In the genomic region with DNA sequence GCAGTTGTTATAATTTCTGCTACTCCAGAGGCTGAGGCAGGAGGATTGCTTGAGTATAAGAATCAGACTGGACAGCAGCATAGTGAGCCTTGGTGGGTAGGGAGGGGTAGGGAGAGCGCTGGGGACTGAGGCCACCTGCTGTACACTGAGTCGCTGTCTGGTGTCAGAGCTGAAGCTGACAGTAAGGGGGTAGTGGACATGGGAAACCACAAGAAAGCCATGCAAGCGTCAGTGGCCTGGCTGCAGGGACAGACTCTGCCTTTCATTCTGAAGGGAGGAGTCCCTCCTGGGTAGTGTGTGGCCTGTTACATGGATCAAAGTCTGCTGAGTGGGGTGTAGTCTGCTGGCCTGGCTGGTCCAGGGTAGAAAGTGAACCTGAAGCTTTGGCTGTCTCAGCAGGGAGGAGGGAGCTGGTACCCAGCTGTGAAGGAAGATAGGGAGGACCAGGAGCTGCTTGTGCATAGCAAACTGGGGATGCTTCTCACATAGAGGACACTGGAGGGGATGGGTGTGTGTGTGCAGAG, we compare ENCODE assay signal across 19 mouse cellular contexts. TPM values are rescaled to one million over a fixed set of nuclear protein-coding genes. Genes with fewer than 3 reads are reported as not detected.
DNase-seq lines count a peak whose midpoint lies in the region; ATAC-seq and TF ChIP-seq lines count a peak whose summit lies in the region.
"Had no signal": no experiment of that assay in that cellular context is flagged by ENCODE, and none has a peak within 500 bp of the region (broad histone marks: within the 10 kb centered on the region; RNA-seq: fewer than 3 reads in every experiment).

No protein-coding gene starts in this region.

- ATAC-seq in heart, embryonic 13.5 days (ENCODE audit: extremely low read depth, insufficient number of reproducible peaks, low FRiP score, low TSS enrichment): no peak
- no peak for ATAC-seq in limb, embryonic 12.5 days (ENCODE audit: insufficient number of reproducible peaks, insufficient read depth, low FRiP score, low TSS enrichment, low read depth)
- no peak for ATAC-seq in embryonic facial prominence, embryonic 12.5 days (ENCODE audit: insufficient number of reproducible peaks, insufficient read depth, low FRiP score, low TSS enrichment)
- ATAC-seq: CD4-positive, CD25-positive, alpha-beta regulatory T cell, adult 4 months; forebrain, embryonic 16.5 days had no signal

- H3K9me3 ChIP-seq in heart, embryonic 13.5 days: no peaks in the 10 kb centered on the region
- no peaks in the 10 kb centered on the region for H3K9me3 ChIP-seq in limb, embryonic 12.5 days
- no peaks in the 10 kb centered on the region for H3K9me3 ChIP-seq in limb, embryonic 10.5 days (replicated peaks)
- H3K9me3 ChIP-seq in CH12.LX (replicated peaks; ENCODE audit: low read length): no peaks in the 10 kb centered on the region
- H3K9me3 ChIP-seq in embryonic facial prominence, embryonic 12.5 days: no peaks in the 10 kb centered on the region
- H3K9me3 ChIP-seq: stomach, embryonic 15.5 days had no signal

- H3K4me3 ChIP-seq in heart, embryonic 13.5 days: no peak overlapping the region
- no peak overlapping the region for H3K4me3 ChIP-seq in limb, embryonic 12.5 days (replicated peaks)
- no peak overlapping the region for H3K4me3 ChIP-seq in limb, embryonic 10.5 days
- H3K4me3 ChIP-seq in CH12.LX (replicated peaks in 1 of 3; ENCODE audit: low read depth in 2 of 3, low read length in 2 of 3, poor library complexity in 1 of 3): no peak overlapping the region
- H3K4me3 ChIP-seq in embryonic facial prominence, embryonic 12.5 days: no peak overlapping the region
- H3K4me3 ChIP-seq: stomach, embryonic 15.5 days had no signal

- H3K9ac ChIP-seq in heart, embryonic 13.5 days: peak overlapping the region; percentile 50; the same call in 1 of the 2 replicates
- 0 out of 2 replicates have a peak overlapping the region, but pooled peaks have one; percentile 18 for H3K9ac ChIP-seq in limb, embryonic 12.5 days (replicated peaks)
- no peak overlapping the region for H3K9ac ChIP-seq in CH12.LX (ENCODE audit: insufficient read depth, low read depth)
- H3K9ac ChIP-seq in embryonic facial prominence, embryonic 12.5 days: no peak overlapping the region
- H3K9ac ChIP-seq: lung, embryonic 14.5 days; stomach, embryonic 15.5 days had no signal

- intact Hi-C loops in heart, postnatal 14 days (cut with DNase I): no loop called here

- no peak; the same call in 1 of the 2 replicates for TF ChIP-seq RAD21 in CH12.LX (IDR thresholded peaks at IDR 0.05; ENCODE audit: low read depth, low read length)

- TF ChIP-seq CTCF in CH12.LX (conservative IDR thresholded peaks at IDR 0.05 in 1 of 2, IDR thresholded peaks at IDR 0.05 in 1 of 2; ENCODE audit: low read depth in 2 of 2, low read length in 2 of 2): 0 out of 4 replicates have a peak, but pooled peaks of 1 of the 2 experiments have one; percentile 6

- H3K79me2 ChIP-seq in CH12.LX (replicated peaks; ENCODE audit: control insufficient read depth, extremely low read depth, insufficient read depth, poor library complexity, severe bottlenecking): no peaks in the 10 kb centered on the region

- peak overlapping the region; percentile 83 for H3K27ac ChIP-seq in heart, embryonic 13.5 days (replicated peaks)
- H3K27ac ChIP-seq in limb, embryonic 12.5 days: 0 out of 2 replicates have a peak overlapping the region, but pooled peaks have one; percentile 23
- H3K27ac ChIP-seq in limb, embryonic 10.5 days: no peak overlapping the region
- H3K27ac ChIP-seq in CH12.LX (ENCODE audit: insufficient read depth, low read depth): no peak overlapping the region
- 0 out of 2 replicates have a peak overlapping the region, but pooled peaks have one; percentile 36 for H3K27ac ChIP-seq in embryonic facial prominence, embryonic 12.5 days
- H3K27ac ChIP-seq: stomach, embryonic 15.5 days had no signal

- TF ChIP-seq EP300 in CH12.LX (IDR thresholded peaks at IDR 0.05; ENCODE audit: low read length): no peak

- H3K4me2 ChIP-seq in heart, embryonic 13.5 days: 0 out of 2 replicates have a peak overlapping the region, but pooled peaks have one; percentile 10
- no peak overlapping the region for H3K4me2 ChIP-seq in limb, embryonic 12.5 days
- H3K4me2 ChIP-seq in CH12.LX (ENCODE audit: insufficient read depth, low read depth, poor library complexity, severe bottlenecking): no peak overlapping the region
- H3K4me2 ChIP-seq in embryonic facial prominence, embryonic 12.5 days (replicated peaks): no peak overlapping the region
- H3K4me2 ChIP-seq: lung, embryonic 14.5 days; stomach, embryonic 15.5 days had no signal

- in situ Hi-C loops in CH12.LX (cut with MboI; ENCODE audit: low pct_ligation_motif_present, low pct_unique_long_range_greater_than_20kb, low sequenced_read_pairs): no loop called here

- no peak for TF ChIP-seq POLR2A in CH12.LX (IDR thresholded peaks at IDR 0.05; ENCODE audit: low read depth, low read length)

- peaks cover 59% of the 10 kb centered on the region for H3K4me1 ChIP-seq in heart, embryonic 13.5 days
- H3K4me1 ChIP-seq in limb, embryonic 12.5 days (replicated peaks): peaks cover 32% of the 10 kb centered on the region
- peaks cover 41% of the 10 kb centered on the region for H3K4me1 ChIP-seq in limb, embryonic 10.5 days
- H3K4me1 ChIP-seq in CH12.LX (ENCODE audit: control insufficient read depth in 1 of 2, insufficient read depth in 2 of 2): peaks cover 4 to 38% of the 10 kb centered on the region in 2 experiments; a peak in 3 of 4 replicates
- H3K4me1 ChIP-seq in embryonic facial prominence, embryonic 12.5 days: peaks cover 33% of the 10 kb centered on the region

- 48% methylated on average over 3 of the region's 3 CpGs for WGBS in heart, embryonic 13.5 days
- WGBS in limb, embryonic 12.5 days: 53% methylated on average over 3 of the region's 3 CpGs
- 51% methylated on average over 3 of the region's 3 CpGs for WGBS in limb, embryonic 10.5 days
- WGBS in embryonic facial prominence, embryonic 12.5 days: 50% methylated on average over 3 of the region's 3 CpGs

- H3K27me3 ChIP-seq in heart, embryonic 13.5 days (replicated peaks): peaks cover 22% of the 10 kb centered on the region
- peaks cover 22% of the 10 kb centered on the region for H3K27me3 ChIP-seq in limb, embryonic 12.5 days
- H3K27me3 ChIP-seq in limb, embryonic 10.5 days (ENCODE audit: low read depth, poor library complexity, severe bottlenecking): peaks cover 27% of the 10 kb centered on the region
- no peaks in the 10 kb centered on the region for H3K27me3 ChIP-seq in CH12.LX (replicated peaks)
- peaks cover 8% of the 10 kb centered on the region; the same call in 1 of the 2 replicates for H3K27me3 ChIP-seq in embryonic facial prominence, embryonic 12.5 days

- dilution Hi-C loops in CH12.LX (cut with MboI; ENCODE audit: extremely low pct_ligation_motif_present, extremely low pct_unique_long_range_greater_than_20kb, low sequenced_read_pairs): no loop called here

- peaks cover 14% of the 10 kb centered on the region for H3K36me3 ChIP-seq in heart, embryonic 13.5 days
- H3K36me3 ChIP-seq in limb, embryonic 12.5 days: 0 out of 2 replicates have a peak, but pooled peaks cover 5% of the 10 kb centered on the region
- no peaks in the 10 kb centered on the region for H3K36me3 ChIP-seq in limb, embryonic 10.5 days
- peaks cover 13 to 88% of the 10 kb centered on the region in 2 experiments for H3K36me3 ChIP-seq in CH12.LX (replicated peaks in 1 of 2; ENCODE audit: control insufficient read depth in 1 of 2, insufficient read depth in 1 of 2, low read length in 1 of 2)
- H3K36me3 ChIP-seq in embryonic facial prominence, embryonic 12.5 days: no peaks in the 10 kb centered on the region
- H3K36me3 ChIP-seq: stomach, embryonic 15.5 days had no signal

- no peak for DNase-seq in heart, postnatal 14 days
- no peak for DNase-seq in limb, embryonic 10.5 days (ENCODE audit: low spot score)
- DNase-seq in CH12.LX (ENCODE audit: extremely low read depth): no peak
- no peak for DNase-seq in testis, postnatal 10 days (ENCODE audit: low spot score)
- no peak for DNase-seq in right cerebral cortex, adult 2 months (ENCODE audit: low spot score in 2 of 2)
- DNase-seq: adrenal gland, postnatal 25 days; cerebellum, postnatal 36 days; gastrocnemius, postnatal 25 days; kidney, postnatal 10 days; left cerebral cortex, postnatal 4 days; lung, embryonic 14.5 days; midbrain, embryonic 14.5 days; thymus, postnatal 25 days had no signal

RNA-seq across cellular contexts. Expression of a gene that starts 4.4 kb away (rescaled TPM):
- polyA plus RNA-seq in heart, embryonic 13.5 days (2015; fragmentation: Nextera tagmentation; extraction: Ambion mirVana): 0.18 and 0.28 TPM in 2 replicates
- not detected for total RNA-seq in heart, postnatal 14 days (2021)
- not detected in 2 replicates for polyA plus RNA-seq in limb, embryonic 12.5 days (2016; fragmentation: Nextera tagmentation; extraction: Ambion mirVana)
- polyA plus RNA-seq in limb, embryonic 10.5 days (2016; fragmentation: Nextera tagmentation; extraction: Ambion mirVana): 0.14 TPM in 1 of 2 replicates, not detected in the other
- total RNA-seq in CH12.LX (2012; rRNA removed) (not detected in 2 replicates), CH12.LX (2014; rRNA removed) (not detected in 2 replicates)
- polyA plus RNA-seq in CH12.LX (2012; ENCODE audit: insufficient read length, low read depth): 0.41 and 0.46 TPM in 2 replicates
- polyA plus RNA-seq in embryonic facial prominence, embryonic 12.5 days (2016; fragmentation: Nextera tagmentation; extraction: Ambion mirVana): 0.34 and 0.43 TPM in 2 replicates
- total RNA-seq: adrenal gland, postnatal 25 days; gastrocnemius, postnatal 25 days had no signal
- polyA plus RNA-seq: lung, embryonic 14.5 days had no signal

RNA-seq across cellular contexts. Expression of a gene that starts 15.5 kb away (rescaled TPM):
- 33.0 and 34.1 TPM in 2 replicates for polyA plus RNA-seq in heart, embryonic 13.5 days (2015; fragmentation: Nextera tagmentation; extraction: Ambion mirVana)
- 10 to 100 TPM; 37.4 to 39.4 TPM for total RNA-seq in heart, postnatal 14 days (2021)
- polyA plus RNA-seq in limb, embryonic 12.5 days (2016; fragmentation: Nextera tagmentation; extraction: Ambion mirVana): 17.0 and 17.1 TPM in 2 replicates
- 16.2 and 20.9 TPM in 2 replicates for polyA plus RNA-seq in limb, embryonic 10.5 days (2016; fragmentation: Nextera tagmentation; extraction: Ambion mirVana)
- total RNA-seq in CH12.LX (2012; rRNA removed) (10.2 and 11.1 TPM in 2 replicates), CH12.LX (2014; rRNA removed) (4.8 and 5.1 TPM in 2 replicates)
- 22.0 and 25.8 TPM in 2 replicates for polyA plus RNA-seq in CH12.LX (2012; ENCODE audit: insufficient read length, low read depth)
- 27.6 and 29.1 TPM in 2 replicates for polyA plus RNA-seq in embryonic facial prominence, embryonic 12.5 days (2016; fragmentation: Nextera tagmentation; extraction: Ambion mirVana)

RNA-seq across cellular contexts. Expression of a gene that starts 20.7 kb away (rescaled TPM):
- 37.0 and 40.0 TPM in 2 replicates for polyA plus RNA-seq in heart, embryonic 13.5 days (2015; fragmentation: Nextera tagmentation; extraction: Ambion mirVana)
- 10 to 100 TPM; 10.7 to 12.1 TPM for total RNA-seq in heart, postnatal 14 days (2021)
- polyA plus RNA-seq in limb, embryonic 12.5 days (2016; fragmentation: Nextera tagmentation; extraction: Ambion mirVana): 58.8 and 62.7 TPM in 2 replicates
- polyA plus RNA-seq in limb, embryonic 10.5 days (2016; fragmentation: Nextera tagmentation; extraction: Ambion mirVana): 52.9 and 61.1 TPM in 2 replicates
- total RNA-seq in CH12.LX (2012; rRNA removed) (49.9 and 53.8 TPM in 2 replicates), CH12.LX (2014; rRNA removed) (37.5 and 41.4 TPM in 2 replicates)
- polyA plus RNA-seq in CH12.LX (2012; ENCODE audit: insufficient read length, low read depth): 28.5 and 33.3 TPM in 2 replicates
- polyA plus RNA-seq in embryonic facial prominence, embryonic 12.5 days (2016; fragmentation: Nextera tagmentation; extraction: Ambion mirVana): 61.5 and 67.0 TPM in 2 replicates

RNA-seq across cellular contexts. Expression of a gene that starts 23.5 kb away (rescaled TPM):
- polyA plus RNA-seq in heart, embryonic 13.5 days (2015; fragmentation: Nextera tagmentation; extraction: Ambion mirVana): 60.0 and 63.2 TPM in 2 replicates
- 10 to 100 TPM; 30.7 to 31.3 TPM for total RNA-seq in heart, postnatal 14 days (2021)
- 129 and 136 TPM in 2 replicates for polyA plus RNA-seq in limb, embryonic 12.5 days (2016; fragmentation: Nextera tagmentation; extraction: Ambion mirVana)
- 156 and 160 TPM in 2 replicates for polyA plus RNA-seq in limb, embryonic 10.5 days (2016; fragmentation: Nextera tagmentation; extraction: Ambion mirVana)
- total RNA-seq in CH12.LX (2012; rRNA removed): 41.7 and 45.2 TPM in 2 replicates
- total RNA-seq in CH12.LX (2014; rRNA removed): 72.1 and 73.7 TPM in 2 replicates
- polyA plus RNA-seq in CH12.LX (2012; ENCODE audit: insufficient read length, low read depth): 136 and 138 TPM in 2 replicates
- 121 and 126 TPM in 2 replicates for polyA plus RNA-seq in embryonic facial prominence, embryonic 12.5 days (2016; fragmentation: Nextera tagmentation; extraction: Ambion mirVana)

RNA-seq across cellular contexts. Expression of a gene that starts 32.4 kb away (rescaled TPM):
- 19.0 and 21.3 TPM in 2 replicates for polyA plus RNA-seq in heart, embryonic 13.5 days (2015; fragmentation: Nextera tagmentation; extraction: Ambion mirVana)
- total RNA-seq in heart, postnatal 14 days (2021): 1 to 10 TPM; 6.0 to 7.4 TPM
- polyA plus RNA-seq in limb, embryonic 12.5 days (2016; fragmentation: Nextera tagmentation; extraction: Ambion mirVana): 31.0 and 32.9 TPM in 2 replicates
- 31.6 and 35.4 TPM in 2 replicates for polyA plus RNA-seq in limb, embryonic 10.5 days (2016; fragmentation: Nextera tagmentation; extraction: Ambion mirVana)
- total RNA-seq in CH12.LX (2012; rRNA removed) (31.8 and 34.1 TPM in 2 replicates), CH12.LX (2014; rRNA removed) (37.9 and 41.8 TPM in 2 replicates)
- 52.4 and 59.2 TPM in 2 replicates for polyA plus RNA-seq in CH12.LX (2012; ENCODE audit: insufficient read length, low read depth)
- polyA plus RNA-seq in embryonic facial prominence, embryonic 12.5 days (2016; fragmentation: Nextera tagmentation; extraction: Ambion mirVana): 31.1 and 32.3 TPM in 2 replicates

Comparison
In these comparisons a context has a peak if more than half of its experiments do, and no peak if none do; other contexts are left out.
1. H3K27ac ChIP-seq: peak in heart, embryonic 13.5 days (single experiment), limb, embryonic 12.5 days (single experiment) and embryonic facial prominence, embryonic 12.5 days (single experiment); none in limb, embryonic 10.5 days (single experiment) and CH12.LX (single experiment).
2. H3K9ac ChIP-seq: peak in heart, embryonic 13.5 days (single experiment) and limb, embryonic 12.5 days (single experiment); none in CH12.LX (single experiment) and embryonic facial prominence, embryonic 12.5 days (single experiment).